Mouse (Mus musculus) left cerebral cortex, adult 18-20 months (tissue): ENCODE results near the gene Tbccd1. TPM values are rescaled to one million over a fixed set of nuclear protein-coding genes. Genes with fewer than 3 reads are reported as not detected.
"Not testable (repeated sequence)": the region's sequence is repeated elsewhere in the genome, so short reads cannot be mapped to it uniquely, and the experiment has no call there.

Experiments
- DNase-seq, 2 experiments: peaks; one replicate each; pipeline ENCODE4 v3.0.0; 2021 to 2022; ENCODE audit warnings: low spot score in 2 of 2, mixed read lengths in 1 of 2
- total RNA-seq, 2 experiments: library from RNA; stranded (reverse); gene quantifications; 2 replicates each; pipeline ENCODE4 v1.2.3; 2021

Gene Tbccd1
- total RNA-seq, 2 experiments from 2014 or later, result 14.3 to 14.9 TPM

GRCm38 (mm10) chr16:22791235-22791634 is 66.2 kb downstream of the Tbccd1 start:
- no peak for DNase-seq

GRCm38 (mm10) chr16:22789908-22790367 is 67.5 kb downstream of the Tbccd1 start:
- DNase-seq, result peak; percentile 84 to 86

GRCm38 (mm10) chr16:22782686-22783085 is 74.8 kb downstream of the Tbccd1 start:
- no peak for DNase-seq

GRCm38 (mm10) chr16:22779228-22779835 is 78.1 kb downstream of the Tbccd1 start:
- peak in 1 of 2 experiments; percentile 22 for DNase-seq

- not testable (repeated sequence) for DNase-seq
Measured at GRCm38 (mm10) chr16:22778296-22778695, 79.2 kb downstream of the Tbccd1 start.

GRCm38 (mm10) chr16:22775471-22775985 is 81.9 kb downstream of the Tbccd1 start:
- DNase-seq, result no peak

- peak in 1 of 2 experiments; percentile 12 for DNase-seq
Measured at GRCm38 (mm10) chr16:22768661-22769060, 88.8 kb downstream of the Tbccd1 start.

- no peak for DNase-seq
Measured at GRCm38 (mm10) chr16:22767405-22767804, 90.1 kb downstream of the Tbccd1 start.

GRCm38 (mm10) chr16:22766738-22767211 is 90.7 kb downstream of the Tbccd1 start:
- DNase-seq, result no peak

GRCm38 (mm10) chr16:22765531-22765930 is 91.9 kb downstream of the Tbccd1 start:
- DNase-seq, result no peak

Other genes with a start within 250 kb of the Tbccd1 start
- gene Dgkg, start 200.4 kb downstream of the Tbccd1 start, total RNA-seq, result 10 to 100 TPM; 47.4 to 68.3 TPM
- gene Crygs, start 46.1 kb downstream of the Tbccd1 start, total RNA-seq, result not detected
- gene Dnajb11, start 176 bp upstream of the Tbccd1 start, total RNA-seq, result 10 to 100 TPM; 67.1 to 67.8 TPM
- not detected for gene Ahsg, start 33.6 kb upstream of the Tbccd1 start, total RNA-seq
- gene Fetub, start 60.7 kb upstream of the Tbccd1 start, total RNA-seq, result not detected
- not detected for gene Hrg, start 93.4 kb upstream of the Tbccd1 start, total RNA-seq
- not detected for gene Kng2, start 171.8 kb upstream of the Tbccd1 start, total RNA-seq
- not detected for gene Kng1, start 200.2 kb upstream of the Tbccd1 start, total RNA-seq
- 100 to 1,000 TPM; 894 to 957 TPM for gene Eif4a2, start 249.8 kb upstream of the Tbccd1 start, total RNA-seq